Comparison of ENCODE assay signal across 10 mouse cellular contexts in genomic region chr1:171387099-171387498, GRCm38 (mm10). TPM values are rescaled to one million over a fixed set of nuclear protein-coding genes. Genes with fewer than 3 reads are reported as not detected.
A peak's percentile ranks its signal among the peaks of the same experiment; 100 is the strongest.
DNase-seq lines count a peak whose midpoint lies in the region; TF ChIP-seq lines count a peak whose summit lies in the region.
"Had no signal": no experiment of that assay in that cellular context is flagged by ENCODE, and none has a peak within 500 bp of the region (broad histone marks: within the 10 kb centered on the region; RNA-seq: fewer than 3 reads in every experiment).

No protein-coding gene starts in this region.

- H3K79me2 ChIP-seq in MEL (ENCODE audit: control insufficient read depth, insufficient read depth, low read length, poor library complexity): peaks cover 16% of the 10 kb centered on the region

- no peak overlapping the region for H3K27ac ChIP-seq in MEL (ENCODE audit: control insufficient read depth, low read depth, low read length)
- H3K27ac ChIP-seq in embryonic facial prominence, embryonic 10.5 days (replicated peaks): no peak overlapping the region; the same call in 1 of the 2 replicates
- no peak overlapping the region for H3K27ac ChIP-seq in olfactory bulb, adult 2 months (ENCODE audit: insufficient read depth, low read depth, low read length)
- H3K27ac ChIP-seq: embryonic facial prominence, embryonic 15.5 days had no signal

- peak; percentile 43 to 60 (median 52); a peak in 5 of 6 replicates for TF ChIP-seq CTCF in MEL (IDR thresholded peaks at IDR 0.05 in 2 of 3, conservative IDR thresholded peaks at IDR 0.05 in 1 of 3; ENCODE audit: control insufficient read depth in 1 of 3, insufficient read depth in 1 of 3, low read depth in 2 of 3, low read length in 3 of 3, poor library complexity in 1 of 3, severe bottlenecking in 1 of 3)
- TF ChIP-seq CTCF in olfactory bulb, adult 2 months (IDR thresholded peaks at IDR 0.05; ENCODE audit: insufficient read depth, low read depth, low read length): peak; percentile 21; the same call in 1 of the 2 replicates

- no peak overlapping the region for H3K9ac ChIP-seq in MEL (ENCODE audit: control insufficient read depth, low read depth, low read length, poor library complexity, severe bottlenecking)
- H3K9ac ChIP-seq: embryonic facial prominence, embryonic 15.5 days had no signal

- WGBS in embryonic facial prominence, embryonic 10.5 days: 16% methylated on average over 6 of the region's 6 CpGs
- 42% methylated on average over 6 of the region's 6 CpGs for WGBS in olfactory bulb, adult 2 months

- TF ChIP-seq RAD21 in MEL (IDR thresholded peaks at IDR 0.05; ENCODE audit: low read depth, low read length): peak; percentile 25

- intact Hi-C loops in gastrocnemius, postnatal 36 days (cut with DNase I): no loop called here

- TF ChIP-seq EP300 in MEL (IDR thresholded peaks at IDR 0.05; ENCODE audit: low read depth in 1 of 2, low read length in 2 of 2): no peak

- H3K4me3 ChIP-seq in MEL (ENCODE audit: control insufficient read depth in 1 of 2, insufficient read depth in 1 of 2, low read depth in 2 of 2, low read length in 2 of 2): no peak overlapping the region
- H3K4me3 ChIP-seq in embryonic facial prominence, embryonic 10.5 days: 0 out of 2 replicates have a peak overlapping the region, but pooled peaks have one; percentile 3
- H3K4me3 ChIP-seq in olfactory bulb, adult 2 months (ENCODE audit: insufficient read depth, low read depth, low read length): no peak overlapping the region
- H3K4me3 ChIP-seq: embryonic facial prominence, embryonic 15.5 days; myocyte had no signal

- H3K9me3 ChIP-seq in MEL (replicated peaks; ENCODE audit: insufficient read depth, low read length): no peaks in the 10 kb centered on the region
- H3K9me3 ChIP-seq in embryonic facial prominence, embryonic 10.5 days: no peaks in the 10 kb centered on the region
- H3K9me3 ChIP-seq: embryonic facial prominence, embryonic 15.5 days had no signal

- DNase-seq in kidney, postnatal 10 days: peak; percentile 46
- DNase-seq in kidney, adult 18-20 months: no peak
- peak; percentile 58 for DNase-seq in MEL (ENCODE audit: low read depth, low spot score)
- DNase-seq in embryonic facial prominence, embryonic 10.5 days (ENCODE audit: low spot score): peak; percentile 62
- DNase-seq in testis, postnatal 10 days (ENCODE audit: low spot score): no peak
- no peak for DNase-seq in gastrocnemius, postnatal 36 days
- DNase-seq in layer of hippocampus, adult 9-11 months: no peak

- H3K27me3 ChIP-seq in MEL (ENCODE audit: control insufficient read depth in 1 of 2, insufficient read depth in 2 of 2, low read length in 2 of 2): no peaks in the 10 kb centered on the region
- H3K27me3 ChIP-seq in embryonic facial prominence, embryonic 10.5 days (replicated peaks; ENCODE audit: low read depth, poor library complexity, severe bottlenecking): peaks cover 15% of the 10 kb centered on the region
- H3K27me3 ChIP-seq: embryonic facial prominence, embryonic 15.5 days had no signal

- peaks cover 0 to 19% of the 10 kb centered on the region in 2 experiments for H3K4me1 ChIP-seq in MEL (ENCODE audit: control insufficient read depth in 1 of 2, insufficient read depth in 2 of 2, low read length in 2 of 2)
- H3K4me1 ChIP-seq in embryonic facial prominence, embryonic 10.5 days: peaks cover 30% of the 10 kb centered on the region
- no peaks in the 10 kb centered on the region for H3K4me1 ChIP-seq in olfactory bulb, adult 2 months (ENCODE audit: control insufficient read depth, insufficient read depth, low read length)

- no peak for TF ChIP-seq POLR2A in MEL (IDR thresholded peaks at IDR 0.05; ENCODE audit: control insufficient read depth in 1 of 2, insufficient read depth in 1 of 2, low read depth in 1 of 2, low read length in 2 of 2, poor library complexity in 1 of 2)
- TF ChIP-seq POLR2A in olfactory bulb, adult 2 months (IDR thresholded peaks at IDR 0.05; ENCODE audit: insufficient read depth, low read depth, low read length): no peak

- peaks cover 0 to 7% of the 10 kb centered on the region in 2 experiments; a peak in 2 of 4 replicates for H3K36me3 ChIP-seq in MEL (ENCODE audit: control insufficient read depth in 1 of 2, insufficient read depth in 2 of 2, low read length in 2 of 2)
- H3K36me3 ChIP-seq in embryonic facial prominence, embryonic 10.5 days (replicated peaks): no peaks in the 10 kb centered on the region
- H3K36me3 ChIP-seq: embryonic facial prominence, embryonic 15.5 days had no signal

TF ChIP-seq in MEL, 35 proteins besides CTCF, POLR2A, EP300 and RAD21:
- TF ChIP-seq KAT2A (conservative IDR thresholded peaks at IDR 0.05; ENCODE audit: low read depth, low read length): no peak
- no peak for TF ChIP-seq ELF1 (IDR thresholded peaks at IDR 0.05; ENCODE audit: low read depth, low read length)
- peak; percentile 52 for TF ChIP-seq SMC3 (IDR thresholded peaks at IDR 0.05; ENCODE audit: low read depth, low read length)

RNA-seq across cellular contexts. Expression of gene Arhgap30, which starts 1.7 kb away (rescaled TPM):
- total RNA-seq in MEL (2012; rRNA removed): 31.0 and 31.5 TPM in 2 replicates
- polyA plus RNA-seq in MEL (2012; ENCODE audit: insufficient read depth in 1 of 2, insufficient read length in 2 of 2, low read depth in 1 of 2, low replicate concordance in 2 of 2, missing spikeins in 1 of 2): 10 to 100 TPM in 1 of 2 experiments, not detected in 1; 41.2 TPM
- 0.65 and 0.72 TPM in 2 replicates for polyA plus RNA-seq in embryonic facial prominence, embryonic 10.5 days (2016; fragmentation: Nextera tagmentation; extraction: Ambion mirVana)
- 90.1 and 98.6 TPM in 2 replicates for polyA plus RNA-seq in olfactory bulb, adult 2 months (2012; ENCODE audit: insufficient read depth, insufficient read length, low replicate concordance, missing spikeins)
- total RNA-seq in gastrocnemius, postnatal 36 days (2021): under 1 TPM; 0.94 to 0.99 TPM

RNA-seq across cellular contexts. Expression of gene Nectin4, which starts 17.2 kb away (rescaled TPM):
- total RNA-seq in MEL (2012; rRNA removed): 0.04 TPM in 1 of 2 replicates, not detected in the other
- polyA plus RNA-seq in MEL (2012; ENCODE audit: insufficient read depth in 1 of 2, insufficient read length in 2 of 2, low read depth in 1 of 2, low replicate concordance in 2 of 2, missing spikeins in 1 of 2): under 1 TPM in 1 of 2 experiments, not detected in 1; 0.15 TPM
- 2.6 and 4.6 TPM in 2 replicates for polyA plus RNA-seq in embryonic facial prominence, embryonic 10.5 days (2016; fragmentation: Nextera tagmentation; extraction: Ambion mirVana)
- not detected in 2 replicates for polyA plus RNA-seq in olfactory bulb, adult 2 months (2012; ENCODE audit: insufficient read depth, insufficient read length, low replicate concordance, missing spikeins)
- under 1 TPM in 1 of 2 experiments, not detected in 1; 0.07 TPM for total RNA-seq in gastrocnemius, postnatal 36 days (2021)

RNA-seq across cellular contexts. Expression of gene Usf1, which starts 24.0 kb away (rescaled TPM):
- total RNA-seq in MEL (2012; rRNA removed): 50.0 and 56.0 TPM in 2 replicates
- 10 to 100 TPM in 1 of 2 experiments, not detected in 1; 55.0 TPM for polyA plus RNA-seq in MEL (2012; ENCODE audit: insufficient read depth in 1 of 2, insufficient read length in 2 of 2, low read depth in 1 of 2, low replicate concordance in 2 of 2, missing spikeins in 1 of 2)
- polyA plus RNA-seq in embryonic facial prominence, embryonic 10.5 days (2016; fragmentation: Nextera tagmentation; extraction: Ambion mirVana): 138 and 139 TPM in 2 replicates
- polyA plus RNA-seq in olfactory bulb, adult 2 months (2012; ENCODE audit: insufficient read depth, insufficient read length, low replicate concordance, missing spikeins): not detected in 2 replicates
- 10 to 100 TPM; 25.7 to 27.7 TPM for total RNA-seq in gastrocnemius, postnatal 36 days (2021)

RNA-seq across cellular contexts. Expression of gene Klhdc9, which starts 26.5 kb away (rescaled TPM):
- 0.08 and 0.10 TPM in 2 replicates for total RNA-seq in MEL (2012; rRNA removed)
- polyA plus RNA-seq in MEL (2012; ENCODE audit: insufficient read depth in 1 of 2, insufficient read length in 2 of 2, low read depth in 1 of 2, low replicate concordance in 2 of 2, missing spikeins in 1 of 2): not detected
- 1.2 and 1.6 TPM in 2 replicates for polyA plus RNA-seq in embryonic facial prominence, embryonic 10.5 days (2016; fragmentation: Nextera tagmentation; extraction: Ambion mirVana)
- polyA plus RNA-seq in olfactory bulb, adult 2 months (2012; ENCODE audit: insufficient read depth, insufficient read length, low replicate concordance, missing spikeins): not detected in 2 replicates
- not detected for total RNA-seq in gastrocnemius, postnatal 36 days (2021)
- polyA plus RNA-seq: myocyte had no signal

RNA-seq across cellular contexts. Expression of gene Tstd1, which starts 31.6 kb away (rescaled TPM):
- total RNA-seq in MEL (2012; rRNA removed): 0.49 and 0.50 TPM in 2 replicates
- polyA plus RNA-seq in MEL (2012; ENCODE audit: insufficient read depth in 1 of 2, insufficient read length in 2 of 2, low read depth in 1 of 2, low replicate concordance in 2 of 2, missing spikeins in 1 of 2): 1 to 10 TPM in 1 of 2 experiments, not detected in 1; 1.4 TPM
- polyA plus RNA-seq in embryonic facial prominence, embryonic 10.5 days (2016; fragmentation: Nextera tagmentation; extraction: Ambion mirVana): 6.0 and 9.0 TPM in 2 replicates
- polyA plus RNA-seq in olfactory bulb, adult 2 months (2012; ENCODE audit: insufficient read depth, insufficient read length, low replicate concordance, missing spikeins): not detected in 2 replicates
- under 1 TPM in 1 of 2 experiments, not detected in 1; 0.69 TPM for total RNA-seq in gastrocnemius, postnatal 36 days (2021)

Comparison
In these comparisons a context has a peak if more than half of its experiments do, and no peak if none do; other contexts are left out.
1. DNase-seq: peak in kidney, postnatal 10 days (single experiment), MEL (single experiment) and embryonic facial prominence, embryonic 10.5 days (single experiment); none in kidney, adult 18-20 months (single experiment), testis, postnatal 10 days (single experiment), gastrocnemius, postnatal 36 days (0 of 2) and layer of hippocampus, adult 9-11 months (single experiment).
2. RNA of gene Usf1, which starts 24.0 kb away (polyA plus RNA-seq): 138 to 139 TPM in embryonic facial prominence, embryonic 10.5 days and 55.0 TPM in MEL; not detected in olfactory bulb, adult 2 months; every median in the first group is over 10 times any median in the second.